Mouse (Mus musculus): ENCODE measurements around the gene Tns2.

Gene Tns2

GRCm38 (mm10) chr15:102094157-102094556, 6.1 kb upstream of the Tns2 start:
- DNase-seq: no peak

GRCm38 (mm10) chr15:102094988-102095387, 5.2 kb upstream of the Tns2 start:
- no peak for DNase-seq

GRCm38 (mm10) chr15:102097147-102097915, 2.9 kb upstream of the Tns2 start:
- no peak for DNase-seq

- no peak for DNase-seq
Observed at GRCm38 (mm10) chr15:102097991-102098555, 2.1 kb upstream of the Tns2 start.

GRCm38 (mm10) chr15:102099260-102099659, 953 bp upstream of the Tns2 start:
- no peak for DNase-seq

GRCm38 (mm10) chr15:102099771-102100160, 447 bp upstream of the Tns2 start:
- no peak for DNase-seq

GRCm38 (mm10) chr15:102100996-102101671, 921 bp downstream of the Tns2 start:
- no peak for DNase-seq

- peak; percentile 37 for DNase-seq
Observed at GRCm38 (mm10) chr15:102101672-102102541, 1.7 kb downstream of the Tns2 start.

- DNase-seq: peak; percentile 27
Observed at GRCm38 (mm10) chr15:102102548-102103121, 2.4 kb downstream of the Tns2 start.

- DNase-seq: no peak
Observed at GRCm38 (mm10) chr15:102103371-102103946, 3.2 kb downstream of the Tns2 start.

GRCm38 (mm10) chr15:102103947-102104555, 3.8 kb downstream of the Tns2 start:
- DNase-seq: no peak

GRCm38 (mm10) chr15:102105360-102105759, 5.1 kb downstream of the Tns2 start:
- peak; percentile 27 for DNase-seq

- peak; percentile 45 for DNase-seq
Observed at GRCm38 (mm10) chr15:102105764-102106730, 5.8 kb downstream of the Tns2 start.

- peak; percentile 42 for DNase-seq
Observed at GRCm38 (mm10) chr15:102106754-102107456, 6.7 kb downstream of the Tns2 start.

- DNase-seq: peak; percentile 65
Observed at GRCm38 (mm10) chr15:102107689-102108573, 7.7 kb downstream of the Tns2 start.

- DNase-seq: peak; percentile 74
Observed at GRCm38 (mm10) chr15:102108651-102109525, 8.7 kb downstream of the Tns2 start.

GRCm38 (mm10) chr15:102110271-102110670, 10.1 kb downstream of the Tns2 start:
- peak; percentile 26 for DNase-seq

All from cerebellum, adult 11-12 months (tissue).